38 mouse cellular contexts compared by ENCODE assay signal in genomic region chr1:107025886-107026285, GRCm38 (mm10). TPM values are rescaled to one million over a fixed set of nuclear protein-coding genes. Genes with fewer than 3 reads are reported as not detected.
"Had no signal": no experiment of that assay in that cellular context is flagged by ENCODE, and none has a peak within 500 bp of the region (broad histone marks: within the 10 kb centered on the region; RNA-seq: fewer than 3 reads in every experiment).

No protein-coding gene starts in this region.

- H3K4me1 ChIP-seq: hindbrain, embryonic 10.5 days; hindbrain, embryonic 12.5 days; limb, embryonic 10.5 days; limb, embryonic 12.5 days; liver, embryonic 13.5 days had no signal

- ATAC-seq: hindbrain, embryonic 16.5 days; intestine, postnatal 0 days had no signal

- H3K9me3 ChIP-seq: hindbrain, embryonic 10.5 days; hindbrain, embryonic 12.5 days; limb, embryonic 10.5 days; limb, embryonic 12.5 days; liver, embryonic 13.5 days had no signal

- H3K27me3 ChIP-seq: hindbrain, embryonic 12.5 days; limb, embryonic 12.5 days; liver, embryonic 13.5 days had no signal

- H3K36me3 ChIP-seq: hindbrain, embryonic 10.5 days; hindbrain, embryonic 12.5 days; limb, embryonic 10.5 days; limb, embryonic 12.5 days; liver, embryonic 13.5 days had no signal

- H3K4me2 ChIP-seq: heart, embryonic 11.5 days; hindbrain, embryonic 12.5 days; hindbrain, embryonic 14.5 days; limb, embryonic 12.5 days; liver, embryonic 11.5 days; liver, embryonic 13.5 days had no signal

- H3K9ac ChIP-seq: hindbrain, embryonic 12.5 days; hindbrain, embryonic 14.5 days; limb, embryonic 12.5 days; liver, embryonic 13.5 days had no signal

- H3K4me3 ChIP-seq: gastrocnemius, adult 2 months; heart, adult 2 months; hindbrain, embryonic 10.5 days; hindbrain, embryonic 12.5 days; layer of hippocampus, adult 2 months; left cerebral cortex, adult 2 months; limb, embryonic 10.5 days; limb, embryonic 12.5 days; liver, embryonic 13.5 days had no signal

- H3K27ac ChIP-seq: gastrocnemius, adult 2 months; heart, adult 2 months; hindbrain, embryonic 10.5 days; hindbrain, embryonic 12.5 days; hindbrain, embryonic 14.5 days; layer of hippocampus, adult 2 months; left cerebral cortex, adult 2 months; limb, embryonic 10.5 days; limb, embryonic 12.5 days; liver, embryonic 13.5 days had no signal

- DNase-seq: gastrocnemius, adult 2 months; gastrocnemius, postnatal 10 days; gastrocnemius, postnatal 25 days; heart, adult 11 months; heart, adult 2 months; heart, postnatal 10 days; heart, postnatal 4 days; kidney, adult 18-20 months; kidney, adult 8-10 months; kidney, postnatal 10 days; kidney, postnatal 25 days; kidney, postnatal 4 days; liver; liver, embryonic 13.5 days had no signal

RNA-seq across cellular contexts. Expression of gene Serpinb3a, which starts 26.2 kb away (rescaled TPM):
- total RNA-seq: gastrocnemius, adult 2 months; gastrocnemius, postnatal 10 days; gastrocnemius, postnatal 25 days; gastrocnemius, postnatal 4 days; heart, adult 2 months; heart, postnatal 10 days; heart, postnatal 25 days; heart, postnatal 4 days; layer of hippocampus, adult 2 months; layer of hippocampus, postnatal 10 days; layer of hippocampus, postnatal 25 days; left cerebral cortex, adult 2 months; left cerebral cortex, postnatal 14 days; left cerebral cortex, postnatal 36 days had no signal
- polyA plus RNA-seq: frontal cortex, adult 2 months; heart, adult 2 months; heart, embryonic 11.5 days; heart, embryonic 14.5 days; hindbrain, embryonic 10.5 days; hindbrain, embryonic 12.5 days; hindbrain, embryonic 14.5 days; intestine, embryonic 14.5 days; intestine, postnatal 0 days; kidney, embryonic 14.5 days; kidney, embryonic 16.5 days; limb, embryonic 10.5 days; limb, embryonic 12.5 days; liver, embryonic 11.5 days; liver, embryonic 13.5 days had no signal

RNA-seq across cellular contexts. Expression of gene Serpinb13, which starts 45.1 kb away (rescaled TPM):
- total RNA-seq: gastrocnemius, adult 2 months; gastrocnemius, postnatal 10 days; gastrocnemius, postnatal 25 days; gastrocnemius, postnatal 4 days; heart, adult 2 months; heart, postnatal 10 days; heart, postnatal 25 days; heart, postnatal 4 days; layer of hippocampus, adult 2 months; layer of hippocampus, postnatal 10 days; layer of hippocampus, postnatal 25 days; left cerebral cortex, adult 2 months; left cerebral cortex, postnatal 14 days; left cerebral cortex, postnatal 36 days had no signal
- polyA plus RNA-seq: frontal cortex, adult 2 months; heart, adult 2 months; heart, embryonic 11.5 days; heart, embryonic 14.5 days; heart, embryonic 16.5 days; hindbrain, embryonic 10.5 days; hindbrain, embryonic 12.5 days; hindbrain, embryonic 14.5 days; hindbrain, embryonic 16.5 days; intestine, embryonic 14.5 days; intestine, postnatal 0 days; kidney, embryonic 14.5 days; kidney, embryonic 16.5 days; limb, embryonic 10.5 days; limb, embryonic 12.5 days; limb, embryonic 14.5 days; liver, embryonic 11.5 days; liver, embryonic 13.5 days had no signal

RNA-seq across cellular contexts. Expression of gene Serpinb3d, which starts 57.4 kb away (rescaled TPM):
- total RNA-seq: gastrocnemius, adult 2 months; gastrocnemius, postnatal 10 days; gastrocnemius, postnatal 25 days; gastrocnemius, postnatal 4 days; heart, adult 2 months; heart, postnatal 10 days; heart, postnatal 25 days; heart, postnatal 4 days; layer of hippocampus, adult 2 months; layer of hippocampus, postnatal 10 days; layer of hippocampus, postnatal 25 days; left cerebral cortex, adult 2 months; left cerebral cortex, postnatal 14 days; left cerebral cortex, postnatal 36 days had no signal
- polyA plus RNA-seq: frontal cortex, adult 2 months; heart, adult 2 months; heart, embryonic 11.5 days; heart, embryonic 14.5 days; heart, embryonic 16.5 days; hindbrain, embryonic 10.5 days; hindbrain, embryonic 12.5 days; hindbrain, embryonic 14.5 days; intestine, embryonic 14.5 days; intestine, postnatal 0 days; kidney, embryonic 14.5 days; kidney, embryonic 16.5 days; limb, embryonic 10.5 days; limb, embryonic 12.5 days; liver, embryonic 11.5 days; liver, embryonic 13.5 days had no signal
